Mouse (Mus musculus): ENCODE data around the gene Nod2. TPM values are rescaled to one million over a fixed set of nuclear protein-coding genes. Genes with fewer than 3 reads are reported as not detected.

Nod2 gene
- polyA plus RNA-seq, 1 experiment from 2014 or later = 0.04 TPM

DNA sequence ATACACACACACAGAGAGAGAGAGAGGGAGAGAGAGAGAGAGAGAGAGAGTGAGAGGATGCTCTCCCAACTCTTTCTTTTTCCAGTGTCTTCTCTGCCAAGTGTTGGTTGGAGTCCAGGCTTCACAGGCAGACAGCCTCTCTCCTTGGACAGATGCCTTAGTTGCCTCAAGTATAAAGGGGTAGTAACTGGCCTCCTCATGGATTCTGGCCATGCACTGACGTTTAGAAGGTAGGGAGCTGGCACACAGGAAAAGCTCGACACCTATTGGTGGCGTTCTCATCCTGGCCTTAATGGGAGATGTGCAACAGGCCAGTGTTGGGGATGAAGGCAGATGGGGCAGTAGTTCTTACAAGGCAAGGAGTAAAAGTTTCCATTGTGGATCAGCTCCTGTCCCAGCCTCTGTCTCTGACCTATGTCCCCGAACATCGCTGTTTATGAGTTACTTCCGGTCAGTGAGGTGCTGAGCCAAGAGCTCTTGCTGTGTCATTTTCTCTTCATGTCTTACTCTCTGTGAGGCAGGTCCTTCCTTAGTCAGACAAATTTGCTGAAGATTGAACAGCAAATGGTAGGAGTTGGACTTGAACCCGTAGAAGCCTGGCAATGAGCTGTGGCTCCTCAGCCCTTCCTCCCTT lies 36.7 kb downstream of the Nod2 start:
- H3K27ac ChIP-seq (ENCODE audit: low read depth, low read length) = no peak overlapping the region
- H3K36me3 ChIP-seq (ENCODE audit: control insufficient read depth, insufficient read depth, low read length) = no peaks in the 10 kb centered on the region
- no peak overlapping the region for H3K9ac ChIP-seq (ENCODE audit: low read length)
- H3K4me1 ChIP-seq (ENCODE audit: control insufficient read depth, insufficient read depth, low read length) = no peaks in the 10 kb centered on the region
- H3K4me2 ChIP-seq = no peak overlapping the region
- H3K27me3 ChIP-seq (ENCODE audit: control insufficient read depth, insufficient read depth, low read length) = no peaks in the 10 kb centered on the region
- no peak for ATAC-seq (ENCODE audit: low FRiP score)
- WGBS = 88% methylated on average over 7 of the region's 7 CpGs
- no peak for DNase-seq (ENCODE audit: low spot score, missing footprints)
- H3K4me3 ChIP-seq (ENCODE audit: low read depth, low read length) = no peak overlapping the region
- H3K9me3 ChIP-seq (ENCODE audit: control insufficient read depth, low read length) = no peaks in the 10 kb centered on the region

DNA sequence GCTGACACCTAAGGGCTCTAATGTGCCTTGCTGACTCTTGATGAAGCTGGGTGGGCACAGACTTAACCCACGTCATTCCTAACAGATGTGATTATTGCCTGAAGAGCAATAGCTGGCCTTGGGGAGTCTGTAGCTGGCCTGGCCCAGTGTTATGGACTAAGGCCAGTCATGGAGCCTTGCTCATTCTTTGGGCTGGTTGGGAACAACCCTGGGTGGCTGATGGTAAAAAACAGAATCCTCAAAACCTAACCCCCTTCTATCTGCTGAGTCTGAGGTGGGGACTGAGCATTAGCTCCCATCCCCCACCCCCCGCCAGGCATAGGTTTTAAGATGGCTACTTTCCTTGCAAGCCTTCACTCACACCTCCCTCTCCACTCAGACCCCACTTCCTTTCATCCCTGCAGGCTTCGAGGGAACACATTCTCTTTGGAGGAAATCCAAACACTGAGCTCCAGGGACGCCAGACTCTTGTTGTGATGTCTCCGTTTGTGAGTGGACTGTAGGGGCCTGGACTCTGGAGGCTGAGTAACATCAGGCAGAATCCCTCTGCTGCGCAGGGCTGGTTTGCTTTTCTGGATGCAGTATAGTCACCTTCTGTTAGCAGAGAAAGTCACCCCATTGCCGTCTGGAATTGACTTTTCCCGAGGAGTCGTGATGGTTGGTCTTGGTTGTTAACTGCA lies 39.3 kb downstream of the Nod2 start:
- no peak for ATAC-seq (ENCODE audit: low FRiP score)
- Histone ChIP-seq H3K4me3 (ENCODE audit: low read depth, low read length) (no peak overlapping the region), H3K27me3 (ENCODE audit: control insufficient read depth, insufficient read depth, low read length) (no peaks in the 10 kb centered on the region), H3K36me3 (ENCODE audit: control insufficient read depth, insufficient read depth, low read length) (no peaks in the 10 kb centered on the region), H3K4me2 (no peak overlapping the region), H3K9me3 (ENCODE audit: control insufficient read depth, low read length) (no peaks in the 10 kb centered on the region), H3K27ac (ENCODE audit: low read depth, low read length) (no peak overlapping the region), H3K4me1 (ENCODE audit: control insufficient read depth, insufficient read depth, low read length) (no peaks in the 10 kb centered on the region), H3K9ac (ENCODE audit: low read length) (no peak overlapping the region)
- WGBS = 73% methylated on average over 9 of the region's 9 CpGs
- DNase-seq (ENCODE audit: low spot score, missing footprints) = no peak

DNA sequence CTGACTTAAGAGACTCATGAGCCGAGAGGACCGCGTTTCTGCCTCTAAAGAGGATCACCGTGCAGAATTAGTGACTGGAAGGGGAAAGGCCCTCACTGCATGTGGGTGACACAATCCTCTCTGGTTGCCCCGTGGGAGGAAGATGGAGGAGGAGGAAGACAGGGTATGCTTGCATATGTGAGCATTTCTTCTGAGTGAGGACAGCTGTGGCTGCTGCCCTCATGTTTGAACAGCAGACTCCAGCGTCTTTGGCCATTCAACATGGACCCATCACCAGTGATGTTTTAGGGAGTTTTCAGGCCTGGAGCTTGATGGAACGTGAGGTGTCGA lies 39.8 kb downstream of the Nod2 start:
- 87% methylated on average over 8 of the region's 8 CpGs for WGBS
- DNase-seq (ENCODE audit: low spot score, missing footprints) = no peak
- H3K4me1 ChIP-seq (ENCODE audit: control insufficient read depth, insufficient read depth, low read length) = no peaks in the 10 kb centered on the region
- H3K9ac ChIP-seq (ENCODE audit: low read length) = no peak overlapping the region
- H3K36me3 ChIP-seq (ENCODE audit: control insufficient read depth, insufficient read depth, low read length) = no peaks in the 10 kb centered on the region
- no peaks in the 10 kb centered on the region for H3K27me3 ChIP-seq (ENCODE audit: control insufficient read depth, insufficient read depth, low read length)
- no peak for ATAC-seq (ENCODE audit: low FRiP score)
- H3K4me2 ChIP-seq = no peak overlapping the region
- no peak overlapping the region for H3K27ac ChIP-seq (ENCODE audit: low read depth, low read length)
- H3K9me3 ChIP-seq (ENCODE audit: control insufficient read depth, low read length) = no peaks in the 10 kb centered on the region
- no peak overlapping the region for H3K4me3 ChIP-seq (ENCODE audit: low read depth, low read length)

DNA sequence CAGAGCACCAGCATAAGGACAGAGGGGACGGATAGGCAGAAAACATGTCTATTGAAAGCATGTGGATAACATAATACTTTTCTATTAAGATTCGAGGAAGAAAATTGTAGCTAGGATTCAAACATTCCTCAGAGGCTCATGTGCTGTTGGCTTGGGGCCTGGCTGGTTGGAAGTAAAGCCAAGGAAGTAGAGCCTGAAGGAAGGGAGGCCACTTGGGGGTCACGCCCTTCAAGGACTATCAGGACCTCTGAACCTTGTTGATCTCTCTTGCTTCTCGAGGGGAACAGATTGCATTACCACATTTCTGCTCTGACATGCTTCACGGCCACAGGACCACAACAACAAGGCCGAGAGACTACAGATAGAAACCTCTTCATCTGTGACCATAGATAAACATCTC lies 42.0 kb downstream of the Nod2 start:
- no peaks in the 10 kb centered on the region for H3K4me1 ChIP-seq (ENCODE audit: control insufficient read depth, insufficient read depth, low read length)
- H3K4me2 ChIP-seq = no peak overlapping the region
- H3K27me3 ChIP-seq (ENCODE audit: control insufficient read depth, insufficient read depth, low read length) = no peaks in the 10 kb centered on the region
- no peaks in the 10 kb centered on the region for H3K36me3 ChIP-seq (ENCODE audit: control insufficient read depth, insufficient read depth, low read length)
- H3K9me3 ChIP-seq (ENCODE audit: control insufficient read depth, low read length) = no peaks in the 10 kb centered on the region
- ATAC-seq (ENCODE audit: low FRiP score) (no peak), DNase-seq (ENCODE audit: low spot score, missing footprints) (no peak)
- WGBS = 85% methylated on average over 6 of the region's 6 CpGs
- H3K4me3 ChIP-seq (ENCODE audit: low read depth, low read length) = no peak overlapping the region
- no peak overlapping the region for H3K9ac ChIP-seq (ENCODE audit: low read length)
- no peak overlapping the region for H3K27ac ChIP-seq (ENCODE audit: low read depth, low read length)

DNA sequence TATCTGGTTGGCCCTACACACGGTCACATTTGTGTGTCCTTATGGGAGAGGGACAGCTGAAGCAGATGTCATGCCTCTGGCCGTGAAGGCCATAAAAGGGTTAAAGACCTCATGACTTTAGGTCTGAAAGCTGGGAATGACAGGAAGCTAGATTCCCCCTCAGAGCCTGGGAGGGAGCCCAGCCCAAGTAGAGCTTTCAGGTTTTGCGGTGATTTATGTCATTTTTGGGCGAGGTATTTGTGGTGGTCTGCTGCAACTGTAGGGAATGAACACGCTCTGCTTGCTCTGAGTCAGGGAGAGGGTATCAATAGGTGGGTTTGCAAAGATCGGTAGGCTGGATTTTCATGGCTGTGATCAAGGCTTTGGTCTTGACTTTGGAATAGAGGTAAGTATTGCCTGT lies 42.8 kb downstream of the Nod2 start:
- DNase-seq (ENCODE audit: low spot score, missing footprints) = no peak
- no peaks in the 10 kb centered on the region for H3K4me1 ChIP-seq (ENCODE audit: control insufficient read depth, insufficient read depth, low read length)
- no peak overlapping the region for H3K9ac ChIP-seq (ENCODE audit: low read length)
- H3K4me2 ChIP-seq = no peak overlapping the region
- WGBS = 89% methylated on average over 6 of the region's 6 CpGs
- H3K36me3 ChIP-seq (ENCODE audit: control insufficient read depth, insufficient read depth, low read length) = no peaks in the 10 kb centered on the region
- H3K27ac ChIP-seq (ENCODE audit: low read depth, low read length) = no peak overlapping the region
- H3K9me3 ChIP-seq (ENCODE audit: control insufficient read depth, low read length) = no peaks in the 10 kb centered on the region
- ATAC-seq (ENCODE audit: low FRiP score) = no peak
- no peak overlapping the region for H3K4me3 ChIP-seq (ENCODE audit: low read depth, low read length)
- no peaks in the 10 kb centered on the region for H3K27me3 ChIP-seq (ENCODE audit: control insufficient read depth, insufficient read depth, low read length)

DNA sequence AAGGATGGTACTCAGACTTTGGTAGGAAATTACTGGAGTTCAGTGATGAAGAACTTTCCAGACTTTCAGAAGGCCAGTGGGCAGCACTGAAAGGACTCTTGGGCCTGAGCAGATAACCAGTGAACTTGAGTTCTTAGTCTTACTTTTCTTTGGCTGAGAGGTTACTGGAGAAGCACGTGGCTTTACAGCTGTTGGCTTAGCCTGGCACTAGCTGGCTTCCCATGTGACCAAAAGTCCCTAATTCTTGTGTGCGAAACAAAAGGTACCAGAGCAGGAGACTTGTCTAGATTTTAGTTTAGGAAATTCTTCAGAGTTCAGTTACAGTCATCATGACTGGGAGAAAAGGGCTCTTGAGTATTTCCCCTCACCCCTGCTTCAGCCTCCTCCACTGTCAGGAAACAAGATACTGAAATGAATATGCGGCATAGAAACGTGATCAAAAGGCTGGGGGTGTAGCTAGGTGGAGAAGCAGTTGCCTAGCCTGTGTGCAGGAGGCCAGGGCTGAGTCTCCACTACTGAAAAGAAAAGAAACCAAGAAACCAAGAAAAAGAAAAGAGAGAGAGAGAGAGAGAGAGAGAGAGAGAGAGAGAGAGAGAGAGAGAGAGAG lies 44.3 kb downstream of the Nod2 start:
- H3K9me3 ChIP-seq (ENCODE audit: control insufficient read depth, low read length) = no peaks in the 10 kb centered on the region
- no peaks in the 10 kb centered on the region for H3K27me3 ChIP-seq (ENCODE audit: control insufficient read depth, insufficient read depth, low read length)
- 0 out of 2 replicates have a peak, but pooled peaks cover 2% of the 10 kb centered on the region for H3K4me1 ChIP-seq (ENCODE audit: control insufficient read depth, insufficient read depth, low read length)
- 68% methylated on average over 4 of the region's 4 CpGs for WGBS
- ATAC-seq (ENCODE audit: low FRiP score) (no peak), DNase-seq (ENCODE audit: low spot score, missing footprints) (no peak)
- H3K27ac ChIP-seq (ENCODE audit: low read depth, low read length) = no peak overlapping the region
- H3K36me3 ChIP-seq (ENCODE audit: control insufficient read depth, insufficient read depth, low read length) = no peaks in the 10 kb centered on the region
- no peak overlapping the region for H3K4me3 ChIP-seq (ENCODE audit: low read depth, low read length)
- no peak overlapping the region for H3K4me2 ChIP-seq
- no peak overlapping the region for H3K9ac ChIP-seq (ENCODE audit: low read length)

DNA sequence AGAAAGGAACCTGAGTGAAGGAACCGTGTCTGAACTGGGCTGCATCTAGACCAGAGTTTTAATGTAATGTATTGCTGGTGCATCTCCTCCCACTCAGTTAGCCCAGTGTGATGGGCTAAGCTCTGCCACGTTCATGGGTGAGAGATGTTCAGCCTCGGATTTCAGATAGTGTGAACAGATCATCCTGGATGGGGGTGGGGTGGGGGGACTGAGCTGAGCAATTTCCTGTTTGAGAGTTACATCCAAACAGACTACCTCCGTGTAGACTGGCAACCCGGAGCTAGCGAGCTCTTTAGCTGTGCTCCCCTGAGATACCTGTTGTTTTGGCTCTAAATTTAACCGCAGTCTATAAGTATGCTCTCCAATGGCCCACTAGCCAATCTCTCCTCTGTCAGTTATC lies 44.8 kb downstream of the Nod2 start:
- H3K27ac ChIP-seq (ENCODE audit: low read depth, low read length) = no peak overlapping the region
- H3K4me1 ChIP-seq (ENCODE audit: control insufficient read depth, insufficient read depth, low read length) = 0 out of 2 replicates have a peak, but pooled peaks cover 2% of the 10 kb centered on the region
- no peak overlapping the region for H3K4me2 ChIP-seq
- no peak overlapping the region for H3K4me3 ChIP-seq (ENCODE audit: low read depth, low read length)
- WGBS = 63% methylated on average over 7 of the region's 7 CpGs
- no peaks in the 10 kb centered on the region for H3K36me3 ChIP-seq (ENCODE audit: control insufficient read depth, insufficient read depth, low read length)
- H3K9ac ChIP-seq (ENCODE audit: low read length) = no peak overlapping the region
- H3K27me3 ChIP-seq (ENCODE audit: control insufficient read depth, insufficient read depth, low read length) = no peaks in the 10 kb centered on the region
- DNase-seq (ENCODE audit: low spot score, missing footprints) = no peak
- no peaks in the 10 kb centered on the region for H3K9me3 ChIP-seq (ENCODE audit: control insufficient read depth, low read length)
- no peak for ATAC-seq (ENCODE audit: low FRiP score)

DNA sequence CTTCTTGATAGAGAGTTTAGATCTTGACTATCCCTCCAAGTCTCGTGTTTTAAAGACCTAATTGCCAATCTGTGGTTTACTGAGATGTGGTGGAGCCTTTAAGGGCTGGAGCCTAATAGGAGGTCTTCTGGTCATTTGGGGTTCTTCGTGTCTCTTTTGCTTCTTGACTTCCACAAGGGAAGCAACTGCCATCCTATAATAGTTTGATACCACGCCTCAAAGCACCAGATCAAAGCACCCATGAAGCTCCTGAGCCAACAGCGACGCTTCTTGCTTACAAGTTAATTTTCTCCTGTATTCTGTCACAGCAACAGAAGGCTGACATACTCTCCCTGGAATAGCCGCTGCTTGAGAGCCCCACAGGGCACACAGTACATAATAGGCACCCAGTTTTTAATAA lies 45.8 kb downstream of the Nod2 start:
- no peaks in the 10 kb centered on the region for H3K27me3 ChIP-seq (ENCODE audit: control insufficient read depth, insufficient read depth, low read length)
- H3K4me1 ChIP-seq (ENCODE audit: control insufficient read depth, insufficient read depth, low read length) = peaks cover 8% of the 10 kb centered on the region
- 78% methylated on average over 6 of the region's 6 CpGs for WGBS
- no peaks in the 10 kb centered on the region for H3K36me3 ChIP-seq (ENCODE audit: control insufficient read depth, insufficient read depth, low read length)
- no peaks in the 10 kb centered on the region for H3K9me3 ChIP-seq (ENCODE audit: control insufficient read depth, low read length)
- ATAC-seq (ENCODE audit: low FRiP score) (no peak), DNase-seq (ENCODE audit: low spot score, missing footprints) (no peak)
- H3K4me2 ChIP-seq = no peak overlapping the region
- H3K4me3 ChIP-seq (ENCODE audit: low read depth, low read length) = no peak overlapping the region
- H3K9ac ChIP-seq (ENCODE audit: low read length) = no peak overlapping the region
- no peak overlapping the region for H3K27ac ChIP-seq (ENCODE audit: low read depth, low read length)

DNA sequence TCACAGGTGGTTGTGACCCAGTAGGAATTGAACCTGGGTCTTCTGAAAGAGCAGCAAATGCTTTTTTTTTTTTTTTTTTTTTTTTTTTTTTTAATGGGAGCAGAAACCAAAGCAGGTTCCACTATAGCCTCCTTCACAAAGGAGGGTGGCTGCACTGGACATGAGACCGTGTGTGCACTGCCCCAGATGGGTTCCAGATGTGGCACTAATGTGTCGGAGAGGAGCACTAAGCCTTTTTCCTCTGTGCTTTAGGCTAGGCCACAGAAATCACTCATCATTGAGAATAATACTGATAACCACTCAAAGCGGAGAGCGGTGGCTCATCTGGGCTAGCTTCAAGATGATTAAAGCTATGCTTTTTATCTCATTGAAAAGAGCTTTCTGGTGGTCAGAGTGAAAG lies 46.3 kb downstream of the Nod2 start:
- Histone ChIP-seq H3K27ac (ENCODE audit: low read depth, low read length) (no peak overlapping the region), H3K27me3 (ENCODE audit: control insufficient read depth, insufficient read depth, low read length) (no peaks in the 10 kb centered on the region), H3K4me2 (no peak overlapping the region), H3K9me3 (ENCODE audit: control insufficient read depth, low read length) (no peaks in the 10 kb centered on the region), H3K36me3 (ENCODE audit: control insufficient read depth, insufficient read depth, low read length) (no peaks in the 10 kb centered on the region), H3K4me1 (ENCODE audit: control insufficient read depth, insufficient read depth, low read length) (peaks cover 11% of the 10 kb centered on the region), H3K4me3 (ENCODE audit: low read depth, low read length) (no peak overlapping the region), H3K9ac (ENCODE audit: low read length) (no peak overlapping the region)
- 84% methylated on average over 4 of the region's 4 CpGs for WGBS
- ATAC-seq (ENCODE audit: low FRiP score) = no peak
- DNase-seq (ENCODE audit: low spot score, missing footprints) = no peak
